Mouse (Mus musculus): ENCODE measurements around the gene Smco4. TPM values are rescaled to one million over a fixed set of nuclear protein-coding genes. Genes with fewer than 3 reads are reported as not detected.

Gene Smco4
- polyA plus RNA-seq (2012; rRNA removed), result 37.9 and 47.2 TPM in 2 replicates

GRCm38 (mm10) chr9:15493235-15493924 lies at the start of gene Smco4:
Smco4 (plus strand) TSS chr9:15493432.
- Histone ChIP-seq H3K27me3 (ENCODE audit: control insufficient read depth, insufficient read depth, low read length) (no peaks in the 10 kb centered on the region), H3K27ac (ENCODE audit: control insufficient read depth, insufficient read depth, low read depth, low read length) (peak within 1 kb of the TSS; percentile 65), H3K4me1 (ENCODE audit: control insufficient read depth, insufficient read depth, low read length) (peaks cover 10% of the 10 kb centered on the region), H3K4me3 (ENCODE audit: control insufficient read depth, low read depth, low read length) (peak within 1 kb of the TSS; percentile 87), H3K36me3 (ENCODE audit: control insufficient read depth, insufficient read depth, low read length) (no peaks in the 10 kb centered on the region)
- TF ChIP-seq POLR2A (IDR thresholded peaks at IDR 0.05; ENCODE audit: control insufficient read depth, low read depth, low read length), result no peak
- peak; percentile 37; the same call in 1 of the 2 replicates for TF ChIP-seq CTCF (IDR thresholded peaks at IDR 0.05; ENCODE audit: control insufficient read depth, insufficient read depth, insufficient replicate concordance, low read depth, low read length)

GRCm38 (mm10) chr9:15447397-15447796 lies 45.8 kb upstream of the Smco4 start:
- H3K36me3 ChIP-seq (ENCODE audit: control insufficient read depth, insufficient read depth, low read length), result no peaks in the 10 kb centered on the region
- TF ChIP-seq POLR2A (IDR thresholded peaks at IDR 0.05; ENCODE audit: control insufficient read depth, low read depth, low read length) (no peak), CTCF (IDR thresholded peaks at IDR 0.05; ENCODE audit: control insufficient read depth, insufficient read depth, insufficient replicate concordance, low read depth, low read length) (no peak)
- H3K27ac ChIP-seq (ENCODE audit: control insufficient read depth, insufficient read depth, low read depth, low read length), result no peak overlapping the region
- no peak overlapping the region for H3K4me3 ChIP-seq (ENCODE audit: control insufficient read depth, low read depth, low read length)
- H3K4me1 ChIP-seq (ENCODE audit: control insufficient read depth, insufficient read depth, low read length), result no peaks in the 10 kb centered on the region
- no peaks in the 10 kb centered on the region for H3K27me3 ChIP-seq (ENCODE audit: control insufficient read depth, insufficient read depth, low read length)

- no peak for TF ChIP-seq CTCF (IDR thresholded peaks at IDR 0.05; ENCODE audit: control insufficient read depth, insufficient read depth, insufficient replicate concordance, low read depth, low read length)
- TF ChIP-seq POLR2A (IDR thresholded peaks at IDR 0.05; ENCODE audit: control insufficient read depth, low read depth, low read length), result no peak
Observed at GRCm38 (mm10) chr9:15450921-15451320, 42.3 kb upstream of the Smco4 start.

GRCm38 (mm10) chr9:15472256-15472655 lies 21.0 kb upstream of the Smco4 start:
- H3K4me3 ChIP-seq (ENCODE audit: control insufficient read depth, low read depth, low read length), result no peak overlapping the region
- TF ChIP-seq CTCF (IDR thresholded peaks at IDR 0.05; ENCODE audit: control insufficient read depth, insufficient read depth, insufficient replicate concordance, low read depth, low read length), result no peak
- no peak for TF ChIP-seq POLR2A (IDR thresholded peaks at IDR 0.05; ENCODE audit: control insufficient read depth, low read depth, low read length)
- no peak overlapping the region for H3K27ac ChIP-seq (ENCODE audit: control insufficient read depth, insufficient read depth, low read depth, low read length)
- 0 out of 2 replicates have a peak, but pooled peaks cover 4% of the 10 kb centered on the region for H3K4me1 ChIP-seq (ENCODE audit: control insufficient read depth, insufficient read depth, low read length)
- H3K36me3 ChIP-seq (ENCODE audit: control insufficient read depth, insufficient read depth, low read length), result no peaks in the 10 kb centered on the region
- H3K27me3 ChIP-seq (ENCODE audit: control insufficient read depth, insufficient read depth, low read length), result no peaks in the 10 kb centered on the region

More at GRCm38 (mm10) chr9:15450921-15451320, 42.3 kb upstream of the Smco4 start:
- Histone ChIP-seq H3K4me1 (ENCODE audit: control insufficient read depth, insufficient read depth, low read length) (no peaks in the 10 kb centered on the region), H3K36me3 (ENCODE audit: control insufficient read depth, insufficient read depth, low read length) (no peaks in the 10 kb centered on the region), H3K27me3 (ENCODE audit: control insufficient read depth, insufficient read depth, low read length) (no peaks in the 10 kb centered on the region), H3K27ac (ENCODE audit: control insufficient read depth, insufficient read depth, low read depth, low read length) (no peak overlapping the region), H3K4me3 (ENCODE audit: control insufficient read depth, low read depth, low read length) (no peak overlapping the region)

GRCm38 (mm10) chr9:15473206-15473605 lies 20.0 kb upstream of the Smco4 start:
- H3K27me3 ChIP-seq (ENCODE audit: control insufficient read depth, insufficient read depth, low read length), result no peaks in the 10 kb centered on the region
- TF ChIP-seq POLR2A (IDR thresholded peaks at IDR 0.05; ENCODE audit: control insufficient read depth, low read depth, low read length) (no peak), CTCF (IDR thresholded peaks at IDR 0.05; ENCODE audit: control insufficient read depth, insufficient read depth, insufficient replicate concordance, low read depth, low read length) (no peak)
- H3K4me3 ChIP-seq (ENCODE audit: control insufficient read depth, low read depth, low read length), result no peak overlapping the region
- 0 out of 2 replicates have a peak, but pooled peaks cover 4% of the 10 kb centered on the region for H3K4me1 ChIP-seq (ENCODE audit: control insufficient read depth, insufficient read depth, low read length)
- H3K36me3 ChIP-seq (ENCODE audit: control insufficient read depth, insufficient read depth, low read length), result no peaks in the 10 kb centered on the region
- H3K27ac ChIP-seq (ENCODE audit: control insufficient read depth, insufficient read depth, low read depth, low read length), result no peak overlapping the region

- Histone ChIP-seq H3K4me3 (ENCODE audit: control insufficient read depth, low read depth, low read length) (no peak overlapping the region), H3K27me3 (ENCODE audit: control insufficient read depth, insufficient read depth, low read length) (no peaks in the 10 kb centered on the region), H3K4me1 (ENCODE audit: control insufficient read depth, insufficient read depth, low read length) (peaks cover 2% of the 10 kb centered on the region), H3K36me3 (ENCODE audit: control insufficient read depth, insufficient read depth, low read length) (no peaks in the 10 kb centered on the region), H3K27ac (ENCODE audit: control insufficient read depth, insufficient read depth, low read depth, low read length) (no peak overlapping the region)
- no peak for TF ChIP-seq CTCF (IDR thresholded peaks at IDR 0.05; ENCODE audit: control insufficient read depth, insufficient read depth, insufficient replicate concordance, low read depth, low read length)
- no peak for TF ChIP-seq POLR2A (IDR thresholded peaks at IDR 0.05; ENCODE audit: control insufficient read depth, low read depth, low read length)
Observed at GRCm38 (mm10) chr9:15477556-15477955, 15.7 kb upstream of the Smco4 start.

GRCm38 (mm10) chr9:15487682-15488424 lies 5.4 kb upstream of the Smco4 start:
- Histone ChIP-seq H3K4me3 (ENCODE audit: control insufficient read depth, low read depth, low read length) (no peak overlapping the region), H3K4me1 (ENCODE audit: control insufficient read depth, insufficient read depth, low read length) (no peaks in the 10 kb centered on the region; the same call in 1 of the 2 replicates), H3K27ac (ENCODE audit: control insufficient read depth, insufficient read depth, low read depth, low read length) (no peak overlapping the region), H3K36me3 (ENCODE audit: control insufficient read depth, insufficient read depth, low read length) (no peaks in the 10 kb centered on the region), H3K27me3 (ENCODE audit: control insufficient read depth, insufficient read depth, low read length) (no peaks in the 10 kb centered on the region)
- TF ChIP-seq POLR2A (IDR thresholded peaks at IDR 0.05; ENCODE audit: control insufficient read depth, low read depth, low read length) (no peak), CTCF (IDR thresholded peaks at IDR 0.05; ENCODE audit: control insufficient read depth, insufficient read depth, insufficient replicate concordance, low read depth, low read length) (no peak)

All from testis, adult 2 months (tissue).